Mouse (Mus musculus): Measurements from ENCODE around the gene Trmt5. TPM values are rescaled to one million over a fixed set of nuclear protein-coding genes. Genes with fewer than 3 reads are reported as not detected.

Trmt5 gene
- polyA plus RNA-seq, 1 experiment from 2014 or later = 16.5 TPM

DNA sequence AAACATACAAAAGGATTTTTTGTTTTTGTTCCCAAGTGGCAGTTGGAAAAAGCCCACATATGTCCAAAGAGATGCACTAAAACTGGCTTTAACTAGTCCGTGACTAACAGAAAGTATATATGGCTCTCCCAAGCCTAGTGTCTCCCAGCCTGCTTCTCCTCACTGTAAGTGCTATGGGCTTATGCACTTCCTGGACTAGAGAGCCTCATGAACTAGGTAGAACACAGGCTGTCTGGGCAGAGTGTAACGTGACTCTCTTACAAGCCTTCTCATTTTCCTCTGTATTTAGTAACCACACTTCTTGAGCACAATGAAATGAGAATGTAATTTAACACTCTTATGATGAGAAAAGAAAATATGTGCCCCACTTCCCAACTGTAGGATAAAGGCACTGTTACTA lies 22.2 kb upstream of the Trmt5 start:
- 99% methylated on average over 2 of the region's 2 CpGs for WGBS
- H3K27me3 ChIP-seq = no peaks in the 10 kb centered on the region
- no peaks in the 10 kb centered on the region for H3K4me1 ChIP-seq (replicated peaks)
- H3K4me2 ChIP-seq (replicated peaks) = no peak overlapping the region
- no peak for ATAC-seq
- H3K27ac ChIP-seq = no peak overlapping the region
- no peak overlapping the region for H3K4me3 ChIP-seq (replicated peaks)
- H3K9me3 ChIP-seq = no peaks in the 10 kb centered on the region
- H3K36me3 ChIP-seq = peaks cover 8% of the 10 kb centered on the region
- no peak overlapping the region for H3K9ac ChIP-seq (replicated peaks)

DNA sequence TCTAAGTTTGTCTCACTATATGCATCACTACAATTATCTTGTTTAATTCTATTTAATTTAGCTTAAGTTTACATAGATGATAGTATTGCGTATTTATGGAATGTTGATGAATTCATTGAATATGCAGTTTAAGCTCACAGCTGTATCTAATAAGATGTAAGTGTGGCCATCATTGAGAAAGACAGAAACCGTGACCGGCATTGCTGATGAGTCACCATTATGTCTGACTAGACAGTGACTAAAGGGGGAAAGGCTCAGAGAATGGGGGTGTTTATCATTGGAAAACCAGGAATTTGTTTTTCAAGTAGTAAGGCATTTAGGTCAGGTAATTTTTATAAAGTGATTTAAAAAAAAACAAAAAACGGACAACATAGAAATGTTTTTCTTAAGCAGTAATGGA lies 21.2 kb upstream of the Trmt5 start:
- 94% methylated on average over 4 of the region's 4 CpGs for WGBS
- ATAC-seq = no peak
- Histone ChIP-seq H3K9ac (replicated peaks) (no peak overlapping the region), H3K27me3 (no peaks in the 10 kb centered on the region), H3K4me2 (replicated peaks) (no peak overlapping the region), H3K36me3 (peaks cover 8% of the 10 kb centered on the region), H3K9me3 (no peaks in the 10 kb centered on the region), H3K4me3 (replicated peaks) (no peak overlapping the region), H3K27ac (no peak overlapping the region), H3K4me1 (replicated peaks) (no peaks in the 10 kb centered on the region)

DNA sequence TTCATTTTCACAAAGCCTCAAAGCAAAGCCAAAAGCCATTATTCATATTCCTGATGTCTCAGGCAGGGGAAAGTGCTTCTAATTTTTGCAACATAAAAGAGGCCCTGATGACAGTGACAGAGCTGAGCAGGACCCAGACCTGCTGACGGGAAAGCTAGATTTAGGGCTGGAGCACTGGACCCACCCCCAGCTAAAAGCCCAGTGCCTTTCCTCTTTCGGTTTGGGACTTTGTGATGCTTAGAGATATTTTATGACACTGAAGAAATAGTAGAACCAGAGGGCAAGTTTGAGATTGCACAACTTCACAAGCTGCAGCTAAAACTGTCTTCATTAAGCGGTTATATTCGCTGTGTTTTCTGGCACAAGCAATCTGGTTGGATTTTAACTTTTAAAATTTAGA lies 18.1 kb upstream of the Trmt5 start:
- Histone ChIP-seq H3K4me2 (replicated peaks) (no peak overlapping the region), H3K27me3 (no peaks in the 10 kb centered on the region), H3K36me3 (peaks cover 5% of the 10 kb centered on the region; the same call in 1 of the 2 replicates), H3K4me1 (replicated peaks) (no peaks in the 10 kb centered on the region), H3K4me3 (replicated peaks) (no peak overlapping the region), H3K9ac (replicated peaks) (no peak overlapping the region), H3K27ac (no peak overlapping the region), H3K9me3 (no peaks in the 10 kb centered on the region)
- WGBS = 94% methylated on average over 4 of the region's 4 CpGs
- ATAC-seq = no peak

DNA sequence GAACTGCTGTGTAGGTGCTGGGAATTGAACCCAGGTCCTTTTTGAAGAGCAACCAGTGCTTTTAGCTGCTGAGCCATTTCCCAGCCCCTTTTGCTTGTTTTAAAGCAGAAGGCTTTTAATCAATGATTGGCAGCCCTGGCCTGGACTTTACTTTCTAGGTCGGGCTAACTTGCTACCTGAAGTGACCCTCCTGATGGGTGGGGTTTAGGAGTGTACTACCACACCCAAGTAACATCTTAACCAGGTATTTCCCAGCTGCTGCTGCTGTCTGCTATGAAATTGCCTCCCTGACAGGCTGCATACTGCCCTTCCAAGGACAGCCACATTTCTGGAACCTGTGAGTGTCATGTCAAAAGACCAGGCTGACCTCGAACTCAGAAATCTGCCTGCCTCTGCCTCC lies 14.0 kb upstream of the Trmt5 start:
- H3K4me3 ChIP-seq (replicated peaks) = no peak overlapping the region
- no peak overlapping the region for H3K4me2 ChIP-seq (replicated peaks)
- 95% methylated on average over 2 of the region's 2 CpGs for WGBS
- peaks cover 10% of the 10 kb centered on the region for H3K36me3 ChIP-seq
- ATAC-seq = no peak
- H3K9ac ChIP-seq (replicated peaks) = no peak overlapping the region
- H3K27me3 ChIP-seq = no peaks in the 10 kb centered on the region
- H3K4me1 ChIP-seq (replicated peaks) = peaks cover 8% of the 10 kb centered on the region
- H3K27ac ChIP-seq = no peak overlapping the region
- no peaks in the 10 kb centered on the region for H3K9me3 ChIP-seq

DNA sequence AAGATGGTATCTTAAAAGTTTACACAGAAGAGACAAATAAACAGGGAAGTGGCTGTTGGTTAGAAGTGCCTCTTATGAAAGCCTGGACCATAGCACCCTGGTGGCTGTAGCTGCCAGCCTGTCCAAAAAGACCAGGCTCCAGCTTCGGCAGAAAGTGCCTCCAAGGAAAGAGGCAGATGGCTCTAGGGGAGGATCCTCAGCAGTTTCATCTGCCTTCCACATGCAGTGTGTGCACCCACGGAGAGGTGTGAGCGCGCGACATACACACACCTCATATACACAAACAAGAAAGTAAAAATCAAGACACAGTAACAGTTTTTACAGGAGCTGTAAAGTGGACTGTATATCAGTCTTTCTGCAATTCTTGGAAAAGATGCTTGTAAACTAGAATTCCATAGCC lies 12.1 kb upstream of the Trmt5 start:
- Histone ChIP-seq H3K4me1 (replicated peaks) (peaks cover 12% of the 10 kb centered on the region), H3K9me3 (no peaks in the 10 kb centered on the region), H3K27me3 (no peaks in the 10 kb centered on the region), H3K9ac (replicated peaks) (no peak overlapping the region), H3K27ac (no peak overlapping the region), H3K4me3 (replicated peaks) (no peak overlapping the region), H3K36me3 (peaks cover 18% of the 10 kb centered on the region), H3K4me2 (replicated peaks) (no peak overlapping the region)
- 90% methylated on average over 5 of the region's 5 CpGs for WGBS
- no peak for ATAC-seq

DNA sequence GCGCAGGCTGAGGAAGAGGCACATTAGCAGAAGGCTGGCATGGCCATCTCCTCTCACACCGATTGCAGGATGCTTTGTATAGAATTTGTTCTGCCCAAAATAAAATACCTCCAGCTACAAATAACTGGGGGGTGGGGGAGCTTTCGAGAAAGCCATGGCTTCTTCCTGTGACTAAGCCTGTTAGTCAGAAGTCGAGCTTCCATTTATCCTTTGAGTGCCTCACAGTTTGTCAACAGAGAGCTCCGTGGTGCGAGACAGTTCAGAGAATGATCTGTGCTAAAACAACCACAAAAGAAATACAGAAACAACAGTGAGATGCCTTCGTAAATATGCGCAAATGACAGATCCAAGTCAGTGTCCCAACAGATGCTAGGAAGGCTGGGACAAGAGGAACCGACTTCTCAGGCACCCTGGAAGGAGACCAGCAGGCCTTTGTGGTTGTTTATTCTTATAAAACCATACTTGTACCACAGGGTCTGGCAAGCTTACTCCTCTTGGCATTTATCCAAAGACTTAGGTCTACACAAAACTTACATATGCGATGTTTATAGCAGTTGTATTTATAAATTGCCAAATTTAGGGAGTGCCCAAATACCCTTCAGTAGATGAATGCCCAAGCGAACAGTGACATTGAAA lies 9.1 kb upstream of the Trmt5 start:
- H3K27me3 ChIP-seq = no peaks in the 10 kb centered on the region
- no peak overlapping the region for H3K27ac ChIP-seq
- no peak for ATAC-seq
- no peak overlapping the region for H3K4me3 ChIP-seq (replicated peaks)
- peaks cover 12% of the 10 kb centered on the region for H3K4me1 ChIP-seq (replicated peaks)
- no peak overlapping the region for H3K9ac ChIP-seq (replicated peaks)
- H3K36me3 ChIP-seq = peaks cover 31% of the 10 kb centered on the region
- no peak overlapping the region for H3K4me2 ChIP-seq (replicated peaks)
- no peaks in the 10 kb centered on the region for H3K9me3 ChIP-seq
- 60% methylated on average over 11 of the region's 11 CpGs for WGBS

DNA sequence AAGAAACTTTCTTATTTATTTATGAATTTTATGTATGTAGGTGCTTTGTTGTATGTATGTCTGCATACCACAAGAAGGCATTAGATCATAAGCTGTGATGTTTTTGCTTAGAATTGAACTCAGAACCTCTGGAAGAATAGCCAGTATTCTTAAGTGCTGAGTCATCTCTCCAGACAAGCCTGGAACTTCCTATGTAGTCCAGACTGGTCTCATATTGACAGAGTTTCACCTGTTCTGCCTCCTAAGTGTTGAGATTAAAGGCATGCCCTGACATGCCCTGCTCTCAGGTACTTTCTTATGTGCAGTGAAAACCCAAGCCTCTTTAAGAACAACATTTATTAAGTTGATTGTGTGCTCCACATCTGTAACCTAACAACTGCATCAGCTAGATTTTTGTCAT lies 8.4 kb upstream of the Trmt5 start:
- ATAC-seq = no peak

DNA sequence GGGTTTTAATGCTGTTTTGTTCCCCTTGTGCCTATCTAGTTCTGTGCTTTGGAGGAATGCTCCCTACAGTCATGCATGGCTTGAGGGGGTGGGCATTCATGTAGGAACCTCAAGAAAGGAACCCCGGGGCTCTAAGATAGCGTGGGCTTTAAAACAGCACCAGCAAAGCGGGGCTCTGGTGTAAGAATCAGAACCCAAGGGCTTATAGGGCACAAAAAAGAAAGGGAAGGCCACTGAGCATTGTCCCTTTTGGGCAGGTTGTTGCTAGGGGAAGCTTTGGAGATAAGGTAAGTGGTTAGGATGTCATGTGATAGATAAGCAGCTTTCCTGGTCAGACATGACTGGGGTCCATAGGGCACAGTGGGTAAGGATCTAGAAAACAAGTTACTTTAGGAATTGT lies 2.1 kb upstream of the Trmt5 start:
- peaks cover 21% of the 10 kb centered on the region for H3K36me3 ChIP-seq
- H3K27ac ChIP-seq = no peak overlapping the region
- no peaks in the 10 kb centered on the region for H3K27me3 ChIP-seq
- 94% methylated on average over 3 of the region's 3 CpGs for WGBS
- peaks cover 30% of the 10 kb centered on the region for H3K4me1 ChIP-seq (replicated peaks)
- ATAC-seq = no peak
- H3K4me2 ChIP-seq (replicated peaks) = no peak overlapping the region
- H3K9ac ChIP-seq (replicated peaks) = no peak overlapping the region
- H3K4me3 ChIP-seq (replicated peaks) = no peak overlapping the region
- no peaks in the 10 kb centered on the region for H3K9me3 ChIP-seq

More for the DNA sequence above, 8.4 kb upstream of the Trmt5 start:
- Histone ChIP-seq H3K4me3 (replicated peaks) (no peak overlapping the region), H3K27ac (no peak overlapping the region), H3K9me3 (no peaks in the 10 kb centered on the region), H3K4me2 (replicated peaks) (no peak overlapping the region), H3K36me3 (peaks cover 29% of the 10 kb centered on the region), H3K4me1 (replicated peaks) (peaks cover 12% of the 10 kb centered on the region), H3K27me3 (no peaks in the 10 kb centered on the region), H3K9ac (replicated peaks) (no peak overlapping the region)

DNA sequence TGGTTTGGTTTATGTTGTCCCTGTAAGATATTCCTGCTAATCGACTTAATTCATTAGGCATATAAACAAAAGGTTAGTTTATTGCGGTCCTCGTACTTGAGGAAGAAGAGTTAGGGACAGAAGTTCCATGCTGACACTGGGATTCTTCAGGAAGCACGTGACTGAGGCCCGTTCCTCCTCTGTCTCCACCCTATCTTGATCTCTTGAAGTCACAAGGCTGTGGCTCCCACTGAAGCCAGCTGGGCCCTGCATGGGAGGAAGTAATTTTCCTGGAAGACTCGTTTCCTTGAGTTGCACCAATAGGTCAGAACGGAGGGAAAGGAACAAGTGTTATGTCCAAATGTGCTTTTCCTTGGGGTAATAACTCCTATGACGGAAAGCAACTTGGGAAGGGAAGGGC lies 1.1 kb upstream of the Trmt5 start:
- ATAC-seq = no peak
- Histone ChIP-seq H3K9ac (replicated peaks) (peak overlapping the region; percentile 88), H3K27ac (no peak overlapping the region), H3K4me1 (replicated peaks) (peaks cover 33% of the 10 kb centered on the region), H3K9me3 (no peaks in the 10 kb centered on the region), H3K27me3 (no peaks in the 10 kb centered on the region), H3K4me3 (replicated peaks) (peak overlapping the region; percentile 82), H3K36me3 (peaks cover 18% of the 10 kb centered on the region), H3K4me2 (replicated peaks) (peak overlapping the region; percentile 76)
- WGBS = 73% methylated on average over 8 of the region's 8 CpGs

DNA sequence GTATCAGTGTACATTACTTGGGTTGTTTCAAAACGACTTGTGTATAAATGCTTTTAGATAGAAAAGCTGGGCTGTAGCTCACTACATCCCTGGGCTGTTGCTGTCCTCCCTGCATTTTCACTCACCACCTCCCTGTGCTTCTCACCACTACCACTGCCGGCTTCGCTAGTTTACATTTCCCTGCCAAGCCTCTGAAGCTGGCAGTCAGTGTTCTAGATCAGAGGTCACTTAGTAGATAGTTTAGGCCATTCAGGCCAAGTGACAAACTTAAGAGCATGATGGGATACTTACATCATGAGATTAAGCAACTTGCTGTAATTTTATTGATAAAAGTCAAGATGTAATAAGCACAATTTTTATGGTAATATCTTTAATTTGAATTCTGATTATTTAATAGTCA lies 11.6 kb downstream of the Trmt5 start:
- H3K36me3 ChIP-seq = peaks cover 47% of the 10 kb centered on the region
- no peaks in the 10 kb centered on the region for H3K9me3 ChIP-seq
- ATAC-seq = no peak
- H3K9ac ChIP-seq (replicated peaks) = no peak overlapping the region
- no peaks in the 10 kb centered on the region for H3K27me3 ChIP-seq
- no peak overlapping the region for H3K4me2 ChIP-seq (replicated peaks)
- no peak overlapping the region for H3K4me3 ChIP-seq (replicated peaks)
- no peak overlapping the region for H3K27ac ChIP-seq
- H3K4me1 ChIP-seq (replicated peaks) = no peaks in the 10 kb centered on the region
- 98% methylated on average over 3 of the region's 3 CpGs for WGBS

DNA sequence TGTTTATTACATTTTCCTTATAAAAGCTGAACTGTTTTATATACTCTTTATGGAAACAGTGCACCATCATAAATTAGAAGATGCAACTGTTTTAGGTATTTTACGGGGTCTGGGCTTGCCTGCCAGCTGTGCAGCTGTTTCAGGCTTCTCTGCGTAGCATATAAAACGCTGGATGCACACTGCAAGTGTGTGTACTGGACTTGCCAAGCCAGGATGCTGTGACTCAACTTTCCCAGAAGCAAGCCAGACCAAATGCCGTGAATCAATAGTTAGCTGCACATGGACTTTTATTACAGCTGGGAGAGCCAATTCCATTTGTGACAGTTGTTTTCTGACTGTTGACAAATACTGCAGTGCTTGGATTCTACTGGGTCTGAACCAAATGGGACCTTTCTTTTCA lies 16.6 kb downstream of the Trmt5 start:
- Histone ChIP-seq H3K4me2 (replicated peaks) (no peak overlapping the region), H3K9me3 (no peaks in the 10 kb centered on the region), H3K9ac (replicated peaks) (no peak overlapping the region), H3K4me1 (replicated peaks) (no peaks in the 10 kb centered on the region), H3K27me3 (no peaks in the 10 kb centered on the region), H3K27ac (no peak overlapping the region), H3K36me3 (peaks cover 11% of the 10 kb centered on the region; the same call in 1 of the 2 replicates), H3K4me3 (replicated peaks) (no peak overlapping the region)
- ATAC-seq = no peak
- WGBS = 94% methylated on average over 4 of the region's 4 CpGs

DNA sequence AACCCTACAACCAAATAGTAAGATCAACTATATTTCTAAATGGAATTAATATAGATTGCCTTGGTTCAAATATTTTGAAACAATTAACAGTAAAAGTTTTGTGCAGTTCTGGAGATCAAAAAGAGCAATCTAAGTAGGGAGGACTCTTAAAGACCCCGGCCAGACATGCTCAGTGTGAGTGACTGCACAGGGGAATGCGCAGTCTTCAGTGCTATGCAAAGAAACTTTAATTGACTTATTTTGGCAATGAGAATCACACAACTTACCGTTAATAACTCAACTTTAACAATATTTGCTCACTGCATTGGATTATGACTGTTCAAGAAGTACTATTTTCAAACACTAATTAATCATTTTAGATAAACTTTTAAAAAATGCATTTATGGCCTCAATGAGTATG lies 17.0 kb downstream of the Trmt5 start:
- no peak for ATAC-seq
- H3K27me3 ChIP-seq = no peaks in the 10 kb centered on the region
- WGBS = 92% methylated on average over 3 of the region's 3 CpGs
- H3K4me1 ChIP-seq (replicated peaks) = no peaks in the 10 kb centered on the region
- H3K9me3 ChIP-seq = no peaks in the 10 kb centered on the region
- H3K27ac ChIP-seq = no peak overlapping the region
- H3K4me2 ChIP-seq (replicated peaks) = no peak overlapping the region
- H3K9ac ChIP-seq (replicated peaks) = no peak overlapping the region
- H3K4me3 ChIP-seq (replicated peaks) = no peak overlapping the region
- H3K36me3 ChIP-seq = 0 out of 2 replicates have a peak, but pooled peaks cover 7% of the 10 kb centered on the region

DNA sequence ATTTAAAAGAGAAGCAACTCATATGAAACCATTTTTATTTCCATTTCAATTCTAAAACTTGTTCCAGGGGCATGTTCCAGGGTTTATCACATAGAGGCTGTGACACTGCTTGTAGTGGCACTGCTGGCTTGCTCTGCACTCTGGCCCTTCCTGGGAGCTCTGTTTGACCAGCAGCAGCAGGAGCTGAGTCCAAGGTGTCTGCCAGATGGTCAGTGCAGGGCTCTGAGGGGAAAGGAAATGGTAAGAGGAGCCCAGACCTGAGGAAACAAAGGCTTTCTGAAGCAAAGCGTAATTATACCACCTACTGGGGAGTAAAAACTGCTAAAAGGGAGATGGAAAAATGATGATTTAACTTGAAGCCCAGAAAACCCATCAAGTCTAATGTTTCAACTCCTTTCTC lies 18.0 kb downstream of the Trmt5 start:
- Histone ChIP-seq H3K9me3 (no peaks in the 10 kb centered on the region), H3K27ac (no peak overlapping the region), H3K36me3 (no peaks in the 10 kb centered on the region), H3K9ac (replicated peaks) (no peak overlapping the region), H3K4me2 (replicated peaks) (no peak overlapping the region), H3K4me3 (replicated peaks) (no peak overlapping the region), H3K27me3 (no peaks in the 10 kb centered on the region), H3K4me1 (replicated peaks) (no peaks in the 10 kb centered on the region)
- ATAC-seq = no peak
- 82% methylated on average over 1 of the region's 1 CpGs for WGBS

Measured in midbrain, embryonic 13.5 days (tissue).